Mouse (Mus musculus) MEL (cell line): ENCODE measurements at regions not wholly inside any gene's neighbourhood (a gene's known extent, or its start where the extent isn't known, plus 50 kb on each side); places are given as distances from the start of the nearest gene placed in this dataset.

Source experiments
- DNase-seq: peaks from one replicate; pipeline ENCODE4 v3.0.0; 2011; ENCODE audit warnings: low read depth, low spot score
- H3K27ac ChIP-seq: 2 replicates; pipeline ENCODE4 v1.5.1; 2012; ENCODE audit warnings: low read depth, mild to moderate bottlenecking, control low read depth, low read length, moderate library complexity; ENCODE audit not compliant: control insufficient read depth
- H3K27me3 ChIP-seq, 2 experiments: fragments of 150-350 bp in 1 of 2; sonication (generic) in 1 of 2; 2 replicates each; pipeline ENCODE4 v1.6.1; 2012; ENCODE audit warnings: low read length in 2 of 2, mild to moderate bottlenecking in 2 of 2, improper control_type of control experiment in 1 of 2, moderate library complexity in 1 of 2; ENCODE audit not compliant: insufficient read depth in 2 of 2, control insufficient read depth in 1 of 2
- H3K36me3 ChIP-seq, 2 experiments: 2 replicates each; pipeline ENCODE4 v1.6.1; 2012 to 2014; ENCODE audit warnings: low read length in 2 of 2, improper control_type of control experiment in 1 of 2, inconsistent platforms in 1 of 2, mild to moderate bottlenecking in 1 of 2; ENCODE audit not compliant: insufficient read depth in 2 of 2, control insufficient read depth in 1 of 2
- H3K4me1 ChIP-seq, 2 experiments: fragments of 150-350 bp in 1 of 2; sonication (generic) in 1 of 2; 2 replicates each; pipeline ENCODE4 v1.6.1; 2012; ENCODE audit warnings: low read length in 2 of 2, improper control_type of control experiment in 1 of 2, mild to moderate bottlenecking in 1 of 2; ENCODE audit not compliant: insufficient read depth in 2 of 2, control insufficient read depth in 1 of 2
- H3K4me3 ChIP-seq, 2 experiments: fragments of 150-350 bp in 1 of 2; sonication (generic) in 1 of 2; 2 replicates each; pipeline ENCODE4 v1.5.1; 2012; ENCODE audit warnings: low read depth in 2 of 2, low read length in 2 of 2, mild to moderate bottlenecking in 2 of 2, moderate library complexity in 2 of 2, control low read depth in 1 of 2, improper control_type of control experiment in 1 of 2; ENCODE audit not compliant: control insufficient read depth in 1 of 2, insufficient read depth in 1 of 2
- H3K79me2 ChIP-seq: 2 replicates; pipeline ENCODE4 v1.6.1; 2012; ENCODE audit warnings: mild to moderate bottlenecking, low read length, moderate library complexity; ENCODE audit not compliant: control insufficient read depth, poor library complexity, insufficient read depth
- H3K9ac ChIP-seq: 2 replicates; pipeline ENCODE4 v1.6.1; 2012; ENCODE audit warnings: low read depth, mild to moderate bottlenecking, control low read depth, low read length, moderate library complexity; ENCODE audit not compliant: control insufficient read depth, poor library complexity, severe bottlenecking
- H3K9me3 ChIP-seq: fragments of 150-350 bp; sonication (generic); replicated peaks from 2 replicates; pipeline ENCODE4 v1.6.1; 2012; ENCODE audit warnings: mild to moderate bottlenecking, low read length, improper control_type of control experiment, moderate library complexity; ENCODE audit not compliant: insufficient read depth
- CHD1 ChIP-seq: IDR thresholded peaks from 2 replicates; pipeline ENCODE4 v1.6.1; 2012; ENCODE audit warnings: low read depth, mild to moderate bottlenecking, inconsistent platforms, low read length, improper control_type of control experiment
- E2F4 ChIP-seq: IDR thresholded peaks from 2 replicates; pipeline ENCODE4 v1.6.1; 2011; ENCODE audit warnings: low read depth, low read length, improper control_type of control experiment, borderline replicate concordance
- ELF1 ChIP-seq: IDR thresholded peaks from 2 replicates; pipeline ENCODE4 v1.6.1; 2014; ENCODE audit warnings: low read depth, mild to moderate bottlenecking, inconsistent platforms, low read length, improper control_type of control experiment, moderate library complexity
- EP300 ChIP-seq, 2 experiments: IDR thresholded peaks; 2 replicates each; pipeline ENCODE4 v1.6.1; 2011; ENCODE audit warnings: improper control_type of control experiment in 2 of 2, low read length in 2 of 2, low read depth in 1 of 2, mild to moderate bottlenecking in 1 of 2
- HCFC1 ChIP-seq: IDR thresholded peaks from 2 replicates; pipeline ENCODE4 v1.6.1; 2012; ENCODE audit warnings: low read depth, mild to moderate bottlenecking, inconsistent platforms, low read length, improper control_type of control experiment, moderate library complexity
- MAFK ChIP-seq: IDR thresholded peaks from 2 replicates; pipeline ENCODE4 v1.6.1; 2011; ENCODE audit warnings: low read depth, mild to moderate bottlenecking, low read length, improper control_type of control experiment, borderline replicate concordance
- MAX ChIP-seq: IDR thresholded peaks from 2 replicates; pipeline ENCODE4 v1.6.1; 2011; ENCODE audit warnings: low read length, improper control_type of control experiment
- MEF2A ChIP-seq: IDR thresholded peaks from 2 replicates; pipeline ENCODE4 v1.6.1; 2014; ENCODE audit warnings: low read depth, mild to moderate bottlenecking, inconsistent platforms, low read length, improper control_type of control experiment; ENCODE audit not compliant: poor library complexity, insufficient replicate concordance, severe bottlenecking; ENCODE audit errors: extremely low read depth
- NELFE ChIP-seq: IDR thresholded peaks from 2 replicates; pipeline ENCODE4 v1.6.1; 2011; ENCODE audit warnings: low read depth, low read length, improper control_type of control experiment
- POLR2A ChIP-seq, 2 experiments: IDR thresholded peaks; 2 replicates each; pipeline ENCODE4 v1.6.1; 2011 to 2012; ENCODE audit warnings: low read length in 2 of 2, mild to moderate bottlenecking in 2 of 2, control low read depth in 1 of 2, improper control_type of control experiment in 1 of 2, low read depth in 1 of 2, moderate library complexity in 1 of 2; ENCODE audit not compliant: control insufficient read depth in 1 of 2, insufficient read depth in 1 of 2, poor library complexity in 1 of 2
- POLR2AphosphoS5 ChIP-seq: IDR thresholded peaks from 2 replicates; pipeline ENCODE4 v1.6.1; 2012; ENCODE audit warnings: low read depth, borderline replicate concordance, mild to moderate bottlenecking, inconsistent platforms, low read length, moderate library complexity, mixed read lengths
- RCOR1 ChIP-seq: IDR thresholded peaks from 2 replicates; pipeline ENCODE4 v1.6.1; 2012; ENCODE audit warnings: low read depth, mild to moderate bottlenecking, inconsistent platforms, low read length, improper control_type of control experiment
- SIN3A ChIP-seq: IDR thresholded peaks from 2 replicates; pipeline ENCODE4 v1.6.1; 2012; ENCODE audit warnings: low read length, improper control_type of control experiment, inconsistent platforms
- SMC3 ChIP-seq: IDR thresholded peaks from 2 replicates; pipeline ENCODE4 v1.6.1; 2011; ENCODE audit warnings: low read depth, low read length, improper control_type of control experiment
- TBP ChIP-seq: IDR thresholded peaks from 2 replicates; pipeline ENCODE4 v1.8.0; 2011; ENCODE audit warnings: low read depth, low read length, improper control_type of control experiment
- ZKSCAN1 ChIP-seq: IDR thresholded peaks from 2 replicates; pipeline ENCODE4 v1.6.1; 2012; ENCODE audit warnings: low read depth, mild to moderate bottlenecking, inconsistent platforms, low read length, improper control_type of control experiment, moderate library complexity
- ZNF384 ChIP-seq: IDR thresholded peaks from 2 replicates; pipeline ENCODE4 v1.6.1; 2012; ENCODE audit warnings: low read depth, mild to moderate bottlenecking, inconsistent platforms, low read length, improper control_type of control experiment

DNA sequence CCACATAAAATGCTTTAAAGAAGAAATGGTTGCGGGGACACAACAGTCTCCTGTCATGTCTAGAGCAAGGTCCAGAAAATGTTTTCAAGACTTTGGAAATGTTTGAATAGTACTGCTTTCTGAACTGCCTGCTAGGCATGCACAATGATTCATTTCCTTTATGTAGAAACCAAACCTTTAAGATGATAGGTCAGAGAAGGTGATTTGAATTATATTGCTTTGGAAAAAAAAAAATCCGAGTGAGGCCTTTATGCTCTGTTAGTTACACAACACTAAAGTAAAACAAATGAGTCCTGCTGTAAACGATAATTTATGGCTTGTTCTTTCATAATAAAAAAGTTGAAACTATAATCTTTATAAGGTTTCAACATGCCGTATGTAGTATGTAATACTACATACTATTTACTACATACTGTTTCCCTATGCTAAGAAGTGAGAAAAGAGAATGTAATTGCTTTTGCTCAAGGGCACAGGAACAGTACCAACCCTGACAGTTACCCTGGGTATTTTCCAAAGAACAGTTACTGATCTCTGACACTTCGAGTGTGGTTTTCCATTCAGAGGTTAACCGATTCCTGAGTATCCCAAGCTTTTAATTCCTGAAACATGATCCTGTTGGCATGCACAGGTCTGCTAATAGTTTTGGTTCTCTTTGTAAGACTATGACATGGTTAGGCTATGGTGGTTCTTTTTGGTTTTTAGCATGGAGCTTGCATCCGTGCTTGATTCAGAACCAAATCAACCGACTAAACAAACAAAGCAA is 53.9 kb upstream of the Hmgcll1 start:
- Histone ChIP-seq H3K27ac (no peak overlapping the region), H3K36me3 (no peaks in the 10 kb centered on the region; a peak in 2 of 4 replicates), H3K9ac (no peak overlapping the region), H3K79me2 (no peaks in the 10 kb centered on the region), H3K9me3 (no peaks in the 10 kb centered on the region), H3K4me1 (0 out of 4 replicates have a peak, but pooled peaks cover 0 to 3% of the 10 kb centered on the region in 2 experiments), H3K27me3 (no peaks in the 10 kb centered on the region), H3K4me3 (no peak overlapping the region)
- DNase-seq, result no peak
- TF ChIP-seq POLR2A (IDR thresholded peaks at IDR 0.05; ENCODE audit: control insufficient read depth in 1 of 2, insufficient read depth in 1 of 2, low read depth in 1 of 2, low read length in 2 of 2, poor library complexity in 1 of 2) (no peak), MAFK (no peak), SIN3A (no peak), HCFC1 (no peak), ELF1 (no peak), NELFE (no peak), SMC3 (no peak), CHD1 (no peak), MAX (no peak), ZNF384 (no peak), POLR2AphosphoS5 (no peak), EP300 (IDR thresholded peaks at IDR 0.05; ENCODE audit: low read depth in 1 of 2, low read length in 2 of 2) (no peak), MEF2A (no peak), TBP (no peak), ZKSCAN1 (no peak), E2F4 (no peak), RCOR1 (no peak)
